Comparison of ENCODE assay signal across 11 mouse cellular contexts in the genomic region with DNA sequence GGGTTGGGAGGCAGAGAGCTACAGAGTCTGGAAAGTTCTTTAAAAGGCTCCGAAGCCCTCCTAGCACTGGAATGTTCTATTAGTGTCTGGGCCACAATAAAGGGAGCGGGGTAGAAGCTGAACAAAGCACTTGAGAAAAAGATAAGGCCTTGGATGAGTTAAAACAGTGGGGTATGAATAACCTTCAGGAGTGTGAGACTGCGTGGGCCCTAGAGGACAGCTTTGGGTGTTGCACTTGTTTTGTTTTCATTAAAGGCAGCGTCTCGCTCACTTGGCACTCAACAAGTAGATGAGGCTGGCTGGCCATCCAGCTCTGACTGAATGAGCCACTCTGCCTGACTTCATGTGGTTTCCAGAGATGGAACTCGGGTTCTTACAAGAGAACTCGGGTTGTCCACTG.
A peak's percentile ranks its signal among the peaks of the same experiment; 100 is the strongest.
DNase-seq lines count a peak whose midpoint lies in the region; ATAC-seq lines count a peak whose summit lies in the region.
"Had no signal": no experiment of that assay in that cellular context is flagged by ENCODE, and none has a peak within 500 bp of the region (broad histone marks: within the 10 kb centered on the region; RNA-seq: fewer than 3 reads in every experiment).

No protein-coding gene starts in this region.

- WGBS in neural tube, embryonic 13.5 days: 93% methylated on average over 7 of the region's 7 CpGs
- WGBS in heart, embryonic 13.5 days: 45% methylated on average over 7 of the region's 7 CpGs
- WGBS in hindbrain, embryonic 15.5 days: 83% methylated on average over 7 of the region's 7 CpGs
- 81% methylated on average over 7 of the region's 7 CpGs for WGBS in liver, embryonic 12.5 days (ENCODE audit: insufficient replicate concordance)

- DNase-seq in neural tube, embryonic 10.5 days (ENCODE audit: extremely low spot score, low spot score): no peak
- no peak for DNase-seq in kidney, adult 8-10 months
- no peak for DNase-seq in kidney, postnatal 36 days
- DNase-seq: kidney, postnatal 10 days; left cerebral cortex, postnatal 4 days; lung, adult 2 months had no signal

- no peaks in the 10 kb centered on the region for H3K9me3 ChIP-seq in neural tube, embryonic 13.5 days
- no peaks in the 10 kb centered on the region for H3K9me3 ChIP-seq in heart, embryonic 13.5 days
- no peaks in the 10 kb centered on the region for H3K9me3 ChIP-seq in hindbrain, embryonic 15.5 days
- no peaks in the 10 kb centered on the region for H3K9me3 ChIP-seq in liver, embryonic 12.5 days (replicated peaks)

- peak overlapping the region; percentile 77 for H3K27ac ChIP-seq in neural tube, embryonic 13.5 days (replicated peaks)
- peak overlapping the region; percentile 93 for H3K27ac ChIP-seq in heart, embryonic 13.5 days (replicated peaks)
- H3K27ac ChIP-seq in hindbrain, embryonic 15.5 days (replicated peaks): peak overlapping the region; percentile 75
- no peak overlapping the region for H3K27ac ChIP-seq in liver, embryonic 12.5 days

- no peaks in the 10 kb centered on the region for H3K27me3 ChIP-seq in neural tube, embryonic 13.5 days
- no peaks in the 10 kb centered on the region for H3K27me3 ChIP-seq in heart, embryonic 13.5 days (replicated peaks)
- no peaks in the 10 kb centered on the region for H3K27me3 ChIP-seq in hindbrain, embryonic 15.5 days
- no peaks in the 10 kb centered on the region for H3K27me3 ChIP-seq in liver, embryonic 12.5 days (replicated peaks)

- peaks cover 44% of the 10 kb centered on the region for H3K4me1 ChIP-seq in neural tube, embryonic 13.5 days (replicated peaks)
- peaks cover 96% of the 10 kb centered on the region for H3K4me1 ChIP-seq in heart, embryonic 13.5 days
- peaks cover 55% of the 10 kb centered on the region for H3K4me1 ChIP-seq in hindbrain, embryonic 15.5 days (replicated peaks)
- H3K4me1 ChIP-seq in liver, embryonic 12.5 days: peaks cover 32% of the 10 kb centered on the region

- ATAC-seq in neural tube, embryonic 13.5 days (ENCODE audit: low read depth): no peak
- ATAC-seq in heart, embryonic 13.5 days (ENCODE audit: extremely low read depth, insufficient number of reproducible peaks, low FRiP score, low TSS enrichment): peak; percentile 22; the same call in 1 of the 2 replicates
- ATAC-seq in hindbrain, embryonic 15.5 days (ENCODE audit: low FRiP score, low read depth): no peak
- ATAC-seq in inflammation-experienced regulatory T-cells, adult 6 months: no peak
- no peak for ATAC-seq in liver, embryonic 12.5 days

- no peak overlapping the region for H3K9ac ChIP-seq in neural tube, embryonic 13.5 days
- peak overlapping the region; percentile 65; the same call in 1 of the 2 replicates for H3K9ac ChIP-seq in heart, embryonic 13.5 days
- H3K9ac ChIP-seq in hindbrain, embryonic 15.5 days: no peak overlapping the region
- H3K9ac ChIP-seq in liver, embryonic 12.5 days: no peak overlapping the region

- no peak overlapping the region for H3K4me3 ChIP-seq in neural tube, embryonic 13.5 days
- H3K4me3 ChIP-seq in heart, embryonic 13.5 days: no peak overlapping the region
- H3K4me3 ChIP-seq in hindbrain, embryonic 15.5 days: no peak overlapping the region
- no peak overlapping the region for H3K4me3 ChIP-seq in liver, embryonic 12.5 days

- H3K36me3 ChIP-seq in neural tube, embryonic 13.5 days: 0 out of 2 replicates have a peak, but pooled peaks cover 2% of the 10 kb centered on the region
- H3K36me3 ChIP-seq in heart, embryonic 13.5 days: no peaks in the 10 kb centered on the region
- no peaks in the 10 kb centered on the region for H3K36me3 ChIP-seq in hindbrain, embryonic 15.5 days
- no peaks in the 10 kb centered on the region for H3K36me3 ChIP-seq in liver, embryonic 12.5 days

- H3K4me2 ChIP-seq in neural tube, embryonic 13.5 days: no peak overlapping the region
- peak overlapping the region; percentile 3; the same call in 1 of the 2 replicates for H3K4me2 ChIP-seq in heart, embryonic 13.5 days
- H3K4me2 ChIP-seq in hindbrain, embryonic 15.5 days: no peak overlapping the region
- no peak overlapping the region for H3K4me2 ChIP-seq in liver, embryonic 12.5 days
